Mouse (Mus musculus) limb, embryonic 14.5 days (tissue): ENCODE results near the gene Aff1. TPM values are rescaled to one million over a fixed set of nuclear protein-coding genes. Genes with fewer than 3 reads are reported as not detected.

ENCODE experiments used
- ATAC-seq: fragments of 200-750 bp; cut with Nextera tagmentation; 2 replicates; pipeline ENCODE4 v1.8.0; 2017; ENCODE audit warnings: low read depth, moderate number of reproducible peaks, moderate TSS enrichment; ENCODE audit not compliant: low FRiP score
- DNase-seq: peaks from one replicate; pipeline ENCODE4 v3.0.0-alpha.2; 2015; ENCODE audit warnings: low spot score
- H3K27ac ChIP-seq: fragments of 300-500 bp; sonication (generic); replicated peaks from 2 replicates; pipeline ENCODE4 v1.5.1; 2014; ENCODE audit warnings: low read depth, mild to moderate bottlenecking, low read length, moderate library complexity, mixed read lengths
- H3K27me3 ChIP-seq: fragments of 300-500 bp; sonication (generic); 2 replicates; pipeline ENCODE4 v1.6.1; 2014; ENCODE audit warnings: low read length, mixed read lengths; ENCODE audit not compliant: control insufficient read depth, insufficient read depth
- H3K36me3 ChIP-seq: fragments of 300-500 bp; sonication (generic); 2 replicates; pipeline ENCODE4 v1.6.1; 2014; ENCODE audit warnings: mild to moderate bottlenecking, low read length, moderate library complexity, mixed read lengths; ENCODE audit not compliant: control insufficient read depth, insufficient read depth
- H3K4me1 ChIP-seq: fragments of 300-500 bp; sonication (generic); 2 replicates; pipeline ENCODE4 v1.6.1; 2014; ENCODE audit warnings: antibody characterized with exemption, low read length, mixed read lengths; ENCODE audit not compliant: control insufficient read depth, insufficient read depth
- H3K4me2 ChIP-seq: fragments of 300-500 bp; sonication (generic); replicated peaks from 2 replicates; pipeline ENCODE4 v1.6.1; 2014; ENCODE audit warnings: low read depth, mild to moderate bottlenecking, low read length, moderate library complexity; ENCODE audit not compliant: severe bottlenecking
- H3K4me3 ChIP-seq: fragments of 300-500 bp; sonication (generic); replicated peaks from 2 replicates; pipeline ENCODE4 v1.5.1; 2014; ENCODE audit warnings: low read length
- H3K9ac ChIP-seq: fragments of 300-500 bp; sonication (generic); 2 replicates; pipeline ENCODE4 v1.6.1; 2014; ENCODE audit warnings: mild to moderate bottlenecking, low read depth, low read length, moderate library complexity; ENCODE audit not compliant: severe bottlenecking
- H3K9me3 ChIP-seq: fragments of 300-500 bp; sonication (generic); 2 replicates; pipeline ENCODE4 v1.6.1; 2016; ENCODE audit warnings: low read length; ENCODE audit not compliant: control insufficient read depth
- POLR2A ChIP-seq: fragments of 200-500 bp; IDR thresholded peaks from 2 replicates; pipeline ENCODE4 v1.8.0; 2012; ENCODE audit warnings: inconsistent platforms, mild to moderate bottlenecking, moderate library complexity, borderline replicate concordance; ENCODE audit not compliant: insufficient read depth, insufficient read length; ENCODE audit errors: extremely low read depth
- WGBS: fragments of 180-500 bp; shearing (Covaris S2); extraction: QIAGEN DNeasy Blood & Tissue Kit; methylation state at CpG from one replicate; pipeline ENCODE4 v1.1.7; 2014; 5-methylcytosine and 5-hydroxymethylcytosine counted together
- polyA plus RNA-seq, 2 experiments: library from polyadenylated mRNA; depleted of rRNA in 1 of 2; stranded (reverse) in 1 of 2; unstranded in 1 of 2; fragments of >200 nt; fragmentation: Nextera tagmentation in 1 of 2; extraction: Ambion mirVana in 1 of 2; gene quantifications; 2 replicates each; pipeline versions ENCODE4 v1.2.1 to v1.2.3; 2012 to 2014

Gene Aff1
- polyA plus RNA-seq, 2 experiments: 3.6 to 5.7 TPM

DNA sequence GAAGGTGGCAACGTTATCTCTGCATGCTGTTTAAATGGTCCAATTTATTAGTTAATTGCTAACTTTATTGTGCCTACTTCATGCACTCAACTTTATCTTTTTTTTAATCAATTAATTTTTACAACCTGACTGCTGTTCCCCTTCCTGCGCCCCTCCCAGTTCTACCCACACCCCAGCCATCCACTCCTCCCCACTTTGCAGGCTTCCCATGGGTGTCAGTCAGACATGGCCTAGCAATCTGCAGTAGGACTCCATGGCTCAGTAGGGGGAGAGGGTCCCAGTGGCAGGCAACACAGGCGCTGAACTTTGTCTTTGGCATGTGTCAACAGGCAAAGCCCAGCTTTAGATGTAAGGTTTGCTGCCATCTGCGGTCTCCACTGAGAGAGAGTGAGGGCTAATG, 171.6 kb downstream of the Aff1 start:
- no peak overlapping the region for H3K4me3 ChIP-seq
- no peak overlapping the region for H3K27ac ChIP-seq
- H3K4me2 ChIP-seq: no peak overlapping the region
- no peaks in the 10 kb centered on the region for H3K9me3 ChIP-seq
- ATAC-seq (no peak), DNase-seq (no peak)
- H3K9ac ChIP-seq: no peak overlapping the region
- H3K4me1 ChIP-seq: no peaks in the 10 kb centered on the region
- peaks cover 14% of the 10 kb centered on the region for H3K36me3 ChIP-seq
- 74% methylated on average over 4 of the region's 4 CpGs for WGBS
- H3K27me3 ChIP-seq: no peaks in the 10 kb centered on the region
- TF ChIP-seq POLR2A: no peak

DNA sequence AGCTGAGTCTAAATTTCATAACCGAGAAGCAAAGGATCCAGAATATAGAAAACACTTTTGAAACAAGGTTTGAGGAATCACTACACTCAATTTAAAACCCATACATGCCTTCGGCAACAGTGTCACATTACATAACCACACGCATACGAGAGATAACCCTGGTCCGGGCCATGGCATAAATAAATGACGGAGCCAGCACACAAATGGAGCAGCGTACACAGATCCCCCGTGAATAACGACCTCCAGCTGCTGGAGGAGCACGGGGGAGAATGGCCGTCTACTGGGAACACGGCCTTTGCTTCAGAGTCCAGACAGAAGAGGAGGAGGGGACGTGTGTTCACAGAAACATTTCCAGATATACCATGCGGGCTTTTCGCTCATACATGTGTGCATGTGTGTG, 197.6 kb downstream of the Aff1 start:
- Histone ChIP-seq H3K27me3 (no peaks in the 10 kb centered on the region), H3K9me3 (no peaks in the 10 kb centered on the region), H3K27ac (no peak overlapping the region), H3K9ac (no peak overlapping the region), H3K4me2 (no peak overlapping the region), H3K4me3 (no peak overlapping the region), H3K36me3 (no peaks in the 10 kb centered on the region), H3K4me1 (no peaks in the 10 kb centered on the region)
- no peak for ATAC-seq
- no peak for TF ChIP-seq POLR2A
- WGBS: 47% methylated on average over 15 of the region's 15 CpGs
- DNase-seq: no peak

DNA sequence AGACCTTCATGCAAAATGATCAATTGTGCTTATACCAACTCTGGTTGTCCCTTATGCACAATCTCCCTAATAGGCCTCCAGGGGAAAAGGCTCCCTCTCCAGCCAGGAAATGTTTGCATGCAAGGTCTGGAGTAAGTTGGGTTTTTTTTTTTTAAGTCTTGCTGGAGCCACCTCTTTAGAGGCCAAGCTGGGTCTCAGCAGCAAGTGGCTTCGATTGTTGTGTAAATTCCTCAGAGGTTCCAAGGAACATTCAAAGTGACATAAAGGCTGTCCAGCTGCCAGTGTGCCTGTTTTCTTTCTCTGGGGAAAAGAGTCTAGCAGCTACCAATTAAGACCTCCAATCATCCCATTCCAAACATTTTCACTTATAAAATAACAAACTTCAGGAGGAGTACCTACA, 206.1 kb downstream of the Aff1 start:
- 18% methylated on average over 1 of the region's 1 CpGs for WGBS
- ATAC-seq (no peak), DNase-seq (no peak)
- Histone ChIP-seq H3K9ac (no peak overlapping the region), H3K4me3 (no peak overlapping the region), H3K4me2 (no peak overlapping the region), H3K4me1 (no peaks in the 10 kb centered on the region), H3K36me3 (no peaks in the 10 kb centered on the region), H3K27ac (no peak overlapping the region), H3K9me3 (no peaks in the 10 kb centered on the region), H3K27me3 (no peaks in the 10 kb centered on the region)
- TF ChIP-seq POLR2A: no peak

Other genes starting within 250 kb of the Aff1 start
- 0.45 and 0.47 TPM in 2 replicates for gene Slc10a6, start 63.0 kb upstream of the Aff1 start, polyA plus RNA-seq (2012; rRNA removed)
- gene Slc10a6, start 63.0 kb upstream of the Aff1 start, polyA plus RNA-seq (2014; fragmentation: Nextera tagmentation; extraction: Ambion mirVana): 0.82 and 0.89 TPM in 2 replicates
- gene 1700016H13Rik, start 36.4 kb upstream of the Aff1 start, polyA plus RNA-seq (2012; rRNA removed): 0.21 TPM in 1 of 2 replicates, not detected in the other
- 0.14 and 0.22 TPM in 2 replicates for gene 1700016H13Rik, start 36.4 kb upstream of the Aff1 start, polyA plus RNA-seq (2014; fragmentation: Nextera tagmentation; extraction: Ambion mirVana)
- 11.7 and 11.8 TPM in 2 replicates for gene Klhl8, start 218.9 kb downstream of the Aff1 start, polyA plus RNA-seq (2012; rRNA removed)
- gene Klhl8, start 218.9 kb downstream of the Aff1 start, polyA plus RNA-seq (2014; fragmentation: Nextera tagmentation; extraction: Ambion mirVana): 14.8 and 15.5 TPM in 2 replicates